Mouse (Mus musculus) liver, embryonic 14.5 days (tissue): ENCODE measurements around the gene Paqr4. TPM values are rescaled to one million over a fixed set of nuclear protein-coding genes. Genes with fewer than 3 reads are reported as not detected.

Source experiments
- ATAC-seq: fragments of 200-750 bp; cut with Nextera tagmentation; 2 replicates; pipeline ENCODE4 v1.8.0; 2017; ENCODE audit warnings: moderate number of reproducible peaks, mild to moderate bottlenecking, moderate library complexity; ENCODE audit not compliant: insufficient read depth
- DNase-seq, 3 experiments: peaks; one replicate each; pipeline ENCODE4 v3.0.0-alpha.2; 2012 to 2013; ENCODE audit warnings: low read depth in 3 of 3, low spot score in 3 of 3
- H3K27ac ChIP-seq: fragments of 300-500 bp; sonication (generic); 2 replicates; pipeline ENCODE4 v1.5.1; 2014; ENCODE audit warnings: moderate library complexity, mild to moderate bottlenecking, control low read depth, inconsistent platforms
- H3K27me3 ChIP-seq: fragments of 300-500 bp; sonication (generic); 2 replicates; pipeline ENCODE4 v1.6.1; 2014; ENCODE audit warnings: mild to moderate bottlenecking, low read length, moderate library complexity; ENCODE audit not compliant: control insufficient read depth, insufficient read depth
- H3K36me3 ChIP-seq: fragments of 300-500 bp; sonication (generic); replicated peaks from 2 replicates; pipeline ENCODE4 v1.6.1; 2014; ENCODE audit warnings: low read depth; ENCODE audit not compliant: control insufficient read depth, insufficient read depth
- H3K4me1 ChIP-seq, 2 experiments: fragments of 200-500 bp in 1 of 2; fragments of 300-500 bp in 1 of 2; sonication (generic) in 1 of 2; replicated peaks; 2 replicates each; pipeline ENCODE4 v1.6.1; 2012 to 2014; ENCODE audit warnings: antibody characterized with exemption in 1 of 2, inconsistent platforms in 1 of 2, low read length in 1 of 2; ENCODE audit not compliant: control insufficient read depth in 2 of 2, insufficient read depth in 2 of 2
- H3K4me2 ChIP-seq: fragments of 300-500 bp; sonication (generic); 2 replicates; pipeline ENCODE4 v1.6.1; 2014; ENCODE audit warnings: low read depth, mild to moderate bottlenecking, control low read depth, moderate library complexity
- H3K4me3 ChIP-seq, 2 experiments: fragments of 200-500 bp in 1 of 2; fragments of 300-500 bp in 1 of 2; sonication (generic) in 1 of 2; 2 replicates each; pipeline ENCODE4 v1.5.1; 2012 to 2014; ENCODE audit warnings: low read depth in 2 of 2, low read length in 2 of 2, mild to moderate bottlenecking in 2 of 2, control low read depth in 1 of 2, inconsistent platforms in 1 of 2, moderate library complexity in 1 of 2; ENCODE audit not compliant: insufficient read depth in 1 of 2
- H3K9ac ChIP-seq: fragments of 300-500 bp; sonication (generic); replicated peaks from 2 replicates; pipeline ENCODE4 v1.6.1; 2014; ENCODE audit warnings: mild to moderate bottlenecking, control low read depth, moderate library complexity
- H3K9me3 ChIP-seq: fragments of 300-500 bp; sonication (generic); 2 replicates; pipeline ENCODE4 v1.6.1; 2016; ENCODE audit warnings: low read length, mixed read lengths; ENCODE audit not compliant: control insufficient read depth
- CTCF ChIP-seq: IDR thresholded peaks from 2 replicates; pipeline ENCODE4 v1.5.1; 2016; ENCODE audit warnings: antibody characterized with exemption, low read depth, control low read depth
- EP300 ChIP-seq: IDR thresholded peaks from 2 replicates; pipeline ENCODE4 v1.6.1; 2016; ENCODE audit warnings: antibody characterized with exemption, low read depth
- WGBS: fragments of 180-500 bp; shearing (Covaris S2); extraction: QIAGEN DNeasy Blood & Tissue Kit; methylation state at CpG from one replicate; pipeline ENCODE4 v1.1.7; 2014; ENCODE audit not compliant: insufficient replicate concordance; 5-methylcytosine and 5-hydroxymethylcytosine counted together
- polyA plus RNA-seq, 2 experiments: library from polyadenylated mRNA; depleted of rRNA in 1 of 2; stranded (reverse) in 1 of 2; unstranded in 1 of 2; fragments of >200 nt; fragmentation: Nextera tagmentation in 1 of 2; extraction: Ambion mirVana in 1 of 2; gene quantifications; 2 replicates each; pipeline versions ENCODE4 v1.2.1 to v1.2.3; 2012 to 2014

The Paqr4 gene
- polyA plus RNA-seq, 2 experiments, result 3.6 to 6.4 TPM

DNA sequence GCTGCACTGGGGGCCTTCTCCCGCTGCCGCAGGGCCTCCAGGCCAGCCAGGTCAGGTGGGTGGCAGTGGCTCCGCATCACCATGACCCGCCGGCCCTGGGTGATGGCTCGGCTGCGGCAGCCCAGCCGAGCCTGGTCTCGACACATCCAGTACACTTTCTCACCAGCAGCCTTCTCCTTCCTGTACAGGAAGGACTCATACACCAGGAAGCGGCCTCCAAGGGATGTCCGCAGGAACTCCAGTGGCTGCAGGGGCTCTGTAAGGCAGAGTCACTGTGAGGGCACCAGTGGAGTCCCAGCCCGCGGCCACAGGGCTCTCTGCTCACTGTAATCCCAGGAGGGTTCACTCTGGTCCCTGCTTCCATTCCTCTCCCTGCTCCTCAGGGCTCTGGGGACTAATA lies 15.0 kb upstream of the Paqr4 start:
- Histone ChIP-seq H3K36me3 (no peaks in the 10 kb centered on the region), H3K27me3 (no peaks in the 10 kb centered on the region), H3K4me1 (no peaks in the 10 kb centered on the region), H3K9me3 (no peaks in the 10 kb centered on the region), H3K27ac (no peak overlapping the region), H3K4me3 (no peak overlapping the region), H3K4me2 (no peak overlapping the region), H3K9ac (no peak overlapping the region)
- WGBS, result 67% methylated on average over 13 of the region's 13 CpGs
- TF ChIP-seq EP300 (no peak), CTCF (no peak)
- ATAC-seq, result no peak
- no peak for DNase-seq

DNA sequence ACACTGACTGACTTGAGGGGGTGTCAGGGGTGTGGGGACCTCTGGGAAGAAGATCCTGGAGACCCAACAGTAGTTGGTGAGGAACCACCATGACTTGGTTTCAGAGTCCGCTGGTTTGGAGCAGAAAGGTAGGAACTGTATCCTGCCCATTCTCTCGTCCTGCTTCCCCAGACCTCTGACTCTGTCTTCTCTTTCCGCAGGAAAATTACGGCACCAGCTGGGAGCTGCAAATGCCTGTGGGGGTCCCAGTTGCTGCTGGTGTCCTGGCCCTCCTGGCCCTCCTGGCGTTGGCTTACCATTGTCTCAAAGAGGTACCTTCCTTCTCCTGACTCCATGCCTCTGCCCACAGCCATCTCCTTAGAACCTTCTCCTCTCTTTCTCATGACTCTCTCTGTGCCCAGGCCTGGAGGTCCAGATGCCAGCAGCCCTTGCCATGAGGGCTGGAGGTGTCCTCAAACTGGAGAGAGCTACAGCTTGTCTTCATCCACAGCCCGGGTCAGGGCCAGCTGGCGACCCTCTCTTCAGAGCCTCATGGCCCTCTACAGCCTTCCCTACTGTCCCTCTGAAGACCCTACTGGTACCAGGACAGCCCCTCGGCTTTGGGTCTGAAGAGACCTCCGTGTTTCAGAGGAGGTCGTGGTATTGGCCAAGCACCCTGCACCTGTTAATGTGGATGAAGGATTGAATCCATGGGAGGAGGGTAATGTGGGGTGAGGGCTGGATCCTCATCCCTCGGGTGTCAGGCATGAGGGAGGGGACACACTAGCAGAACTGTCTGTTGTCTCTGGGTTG lies 8.9 kb upstream of the Paqr4 start:
- Histone ChIP-seq H3K27ac (no peak overlapping the region), H3K9ac (no peak overlapping the region; the same call in 1 of the 2 replicates), H3K4me3 (peak overlapping the region; percentile 26 to 34; a peak in 1 of 4 replicates), H3K27me3 (peaks cover 26% of the 10 kb centered on the region), H3K4me1 (peaks cover 0 to 3% of the 10 kb centered on the region in 2 experiments; a peak in 1 of 4 replicates), H3K9me3 (no peaks in the 10 kb centered on the region), H3K4me2 (peak overlapping the region; percentile 49), H3K36me3 (no peaks in the 10 kb centered on the region)
- no peak for ATAC-seq
- TF ChIP-seq CTCF (no peak), EP300 (no peak)
- WGBS, result 58% methylated on average over 11 of the region's 11 CpGs
- no peak for DNase-seq

GRCm38 (mm10) chr17:23748631-23749391 lies 8.1 kb upstream of the Paqr4 start:
- peak overlapping the region; percentile 26 to 34; a peak in 1 of 4 replicates for H3K4me3 ChIP-seq
- peaks cover 0 to 3% of the 10 kb centered on the region in 2 experiments; a peak in 1 of 4 replicates for H3K4me1 ChIP-seq
- no peak overlapping the region for H3K27ac ChIP-seq
- H3K4me2 ChIP-seq, result peak overlapping the region; percentile 49
- DNase-seq (peak; percentile 62 to 65 (median 62)), ATAC-seq (peak; percentile 27; the same call in 1 of the 2 replicates)
- peaks cover 33% of the 10 kb centered on the region for H3K27me3 ChIP-seq
- 26% methylated on average over 10 of the region's 10 CpGs for WGBS
- TF ChIP-seq CTCF (peak; percentile 86), EP300 (no peak)
- no peak overlapping the region; the same call in 1 of the 2 replicates for H3K9ac ChIP-seq
- no peaks in the 10 kb centered on the region for H3K9me3 ChIP-seq
- H3K36me3 ChIP-seq, result no peaks in the 10 kb centered on the region

GRCm38 (mm10) chr17:23748026-23748425 lies 7.4 kb upstream of the Paqr4 start:
- 18% methylated on average over 6 of the region's 6 CpGs for WGBS
- TF ChIP-seq EP300 (no peak), CTCF (no peak)
- no peak for DNase-seq
- no peaks in the 10 kb centered on the region for H3K9me3 ChIP-seq
- H3K27ac ChIP-seq, result no peak overlapping the region
- H3K4me2 ChIP-seq, result no peak overlapping the region
- no peak overlapping the region for H3K4me3 ChIP-seq
- peaks cover 0 to 3% of the 10 kb centered on the region in 2 experiments; a peak in 1 of 4 replicates for H3K4me1 ChIP-seq
- ATAC-seq, result no peak
- no peaks in the 10 kb centered on the region for H3K36me3 ChIP-seq
- H3K27me3 ChIP-seq, result peaks cover 41% of the 10 kb centered on the region
- no peak overlapping the region for H3K9ac ChIP-seq

- no peaks in the 10 kb centered on the region for H3K36me3 ChIP-seq
- no peak overlapping the region for H3K4me2 ChIP-seq
- H3K4me1 ChIP-seq, result peaks cover 0 to 3% of the 10 kb centered on the region in 2 experiments; a peak in 1 of 4 replicates
- H3K27ac ChIP-seq, result no peak overlapping the region
- no peaks in the 10 kb centered on the region for H3K9me3 ChIP-seq
- 50% methylated on average over 3 of the region's 3 CpGs for WGBS
- no peak overlapping the region for H3K9ac ChIP-seq
- H3K27me3 ChIP-seq, result peaks cover 47% of the 10 kb centered on the region
- TF ChIP-seq CTCF, result no peak
- no peak for TF ChIP-seq EP300
- no peak overlapping the region for H3K4me3 ChIP-seq
- ATAC-seq, result no peak
- no peak for DNase-seq
Observed at GRCm38 (mm10) chr17:23747471-23747870, 6.8 kb upstream of the Paqr4 start.
